Mouse (Mus musculus): Measurements from ENCODE around the gene Krt222.

- TF ChIP-seq CTCF (IDR thresholded peaks at IDR 0.05) (no peak), POLR2A (IDR thresholded peaks at IDR 0.05; ENCODE audit: insufficient read depth, low read depth, low read length) (no peak), EP300 (IDR thresholded peaks at IDR 0.05; ENCODE audit: insufficient read depth, low read depth, low read length) (no peak)
Measured at GRCm38 (mm10) chr11:99276786-99277185, 32.9 kb upstream of the Krt222 start.

Data from heart, adult 2 months (tissue).